Mouse (Mus musculus) frontal cortex, postnatal 10 days (tissue): Measurements from ENCODE around the gene Sdr42e1.
A peak's percentile ranks its signal among the peaks of the same experiment; 100 is the strongest.

ENCODE experiments used
- DNase-seq, 2 experiments: peaks; one replicate each; pipeline ENCODE4 v3.0.0; 2022; ENCODE audit warnings: low spot score in 2 of 2, mixed read lengths in 1 of 2

Gene Sdr42e1

GRCm38 (mm10) chr8:117660358-117661031 is 13.0 kb downstream of the Sdr42e1 start:
- DNase-seq: peak; percentile 27 to 35

- DNase-seq: no peak
Observed at GRCm38 (mm10) chr8:117658990-117659389, 14.5 kb downstream of the Sdr42e1 start.

GRCm38 (mm10) chr8:117652318-117652717 is 21.2 kb downstream of the Sdr42e1 start:
- no peak for DNase-seq

GRCm38 (mm10) chr8:117646440-117646839 is 27.0 kb downstream of the Sdr42e1 start:
- DNase-seq: no peak

GRCm38 (mm10) chr8:117646020-117646419 is 27.5 kb downstream of the Sdr42e1 start:
- DNase-seq: peak; percentile 34 to 64

- no peak for DNase-seq
Observed at GRCm38 (mm10) chr8:117645486-117645885, 28.0 kb downstream of the Sdr42e1 start.

- DNase-seq: no peak
Observed at GRCm38 (mm10) chr8:117639631-117640030, 33.9 kb downstream of the Sdr42e1 start.

GRCm38 (mm10) chr8:117637462-117637861 is 36.0 kb downstream of the Sdr42e1 start:
- DNase-seq: no peak

GRCm38 (mm10) chr8:117634406-117634805 is 39.1 kb downstream of the Sdr42e1 start:
- no peak for DNase-seq

GRCm38 (mm10) chr8:117632532-117632931 is 41.0 kb downstream of the Sdr42e1 start:
- DNase-seq: no peak

- no peak for DNase-seq
Observed at GRCm38 (mm10) chr8:117627096-117627495, 46.4 kb downstream of the Sdr42e1 start.

- DNase-seq: peak; percentile 40 to 53
Observed at GRCm38 (mm10) chr8:117626040-117626838, 47.2 kb downstream of the Sdr42e1 start.

GRCm38 (mm10) chr8:117612861-117613260 is 60.6 kb downstream of the Sdr42e1 start:
- no peak for DNase-seq
